8 mouse cellular contexts compared by ENCODE assay signal in genomic region chr16:17561128-17561750, GRCm38 (mm10). TPM values are rescaled to one million over a fixed set of nuclear protein-coding genes. Genes with fewer than 3 reads are reported as not detected.
DNase-seq lines count a peak whose midpoint lies in the region; ATAC-seq and TF ChIP-seq lines count a peak whose summit lies in the region.

Gene Lrrc74b, minus strand, starts transcription at chr16:17561247.

- peak within 1 kb of the TSS; percentile 18; the same call in 1 of the 2 replicates for H3K9ac ChIP-seq in forebrain, postnatal 0 days
- peak within 1 kb of the TSS; percentile 56; the same call in 1 of the 2 replicates for H3K9ac ChIP-seq in limb, embryonic 13.5 days
- no peak within 1 kb of the TSS for H3K9ac ChIP-seq in midbrain, embryonic 15.5 days

- under 1% methylated on average over 22 of the region's 22 CpGs for WGBS in forebrain, postnatal 0 days
- under 1% methylated on average over 22 of the region's 22 CpGs for WGBS in hindbrain, embryonic 10.5 days
- 3% methylated on average over 22 of the region's 22 CpGs for WGBS in limb, embryonic 13.5 days
- under 1% methylated on average over 22 of the region's 22 CpGs for WGBS in midbrain, embryonic 15.5 days

- DNase-seq in urinary bladder, postnatal 14 days (ENCODE audit: low spot score) = peak; percentile 64
- DNase-seq in urinary bladder, postnatal 10 days (ENCODE audit: low spot score) = no peak
- peak; percentile 53 for DNase-seq in forebrain, postnatal 0 days
- peak; percentile 85 for DNase-seq in hindbrain, embryonic 10.5 days (ENCODE audit: low spot score)

- 0 out of 2 replicates have a peak, but pooled peaks cover 5% of the 10 kb centered on the region for H3K4me1 ChIP-seq in forebrain, postnatal 0 days (ENCODE audit: insufficient read depth)
- H3K4me1 ChIP-seq in hindbrain, embryonic 10.5 days (replicated peaks) = peaks cover 51% of the 10 kb centered on the region
- peaks cover 38% of the 10 kb centered on the region for H3K4me1 ChIP-seq in limb, embryonic 13.5 days
- H3K4me1 ChIP-seq in midbrain, embryonic 15.5 days = peaks cover 29% of the 10 kb centered on the region

- H3K4me2 ChIP-seq in forebrain, postnatal 0 days (ENCODE audit: low read depth) = peak within 1 kb of the TSS; percentile 39
- H3K4me2 ChIP-seq in limb, embryonic 13.5 days (replicated peaks) = peak within 1 kb of the TSS; percentile 63
- peak within 1 kb of the TSS; percentile 41 for H3K4me2 ChIP-seq in midbrain, embryonic 15.5 days

- peak within 1 kb of the TSS; percentile 67 for H3K27ac ChIP-seq in forebrain, postnatal 0 days (ENCODE audit: low read depth, low read length)
- H3K27ac ChIP-seq in hindbrain, embryonic 10.5 days = peak within 1 kb of the TSS; percentile 73
- H3K27ac ChIP-seq in limb, embryonic 13.5 days = no peak within 1 kb of the TSS
- peak within 1 kb of the TSS; percentile 36; the same call in 1 of the 2 replicates for H3K27ac ChIP-seq in midbrain, embryonic 15.5 days

- TF ChIP-seq CTCF in forebrain, postnatal 0 days (IDR thresholded peaks at IDR 0.05; ENCODE audit: low read depth) = no peak

- no peaks in the 10 kb centered on the region for H3K9me3 ChIP-seq in forebrain, postnatal 0 days (ENCODE audit: low read length)
- H3K9me3 ChIP-seq in hindbrain, embryonic 10.5 days = no peaks in the 10 kb centered on the region
- H3K9me3 ChIP-seq in limb, embryonic 13.5 days = no peaks in the 10 kb centered on the region
- no peaks in the 10 kb centered on the region for H3K9me3 ChIP-seq in midbrain, embryonic 15.5 days

- H3K27me3 ChIP-seq in forebrain, postnatal 0 days (ENCODE audit: insufficient read depth, low read length) = peaks cover 5% of the 10 kb centered on the region; the same call in 1 of the 2 replicates
- H3K27me3 ChIP-seq in hindbrain, embryonic 10.5 days (ENCODE audit: insufficient read depth, poor library complexity, severe bottlenecking) = peaks cover 53% of the 10 kb centered on the region
- H3K27me3 ChIP-seq in limb, embryonic 13.5 days = peaks cover 33% of the 10 kb centered on the region
- peaks cover 16% of the 10 kb centered on the region for H3K27me3 ChIP-seq in midbrain, embryonic 15.5 days (replicated peaks)

- no peaks in the 10 kb centered on the region for H3K36me3 ChIP-seq in forebrain, postnatal 0 days (ENCODE audit: insufficient read depth)
- no peaks in the 10 kb centered on the region for H3K36me3 ChIP-seq in hindbrain, embryonic 10.5 days
- no peaks in the 10 kb centered on the region for H3K36me3 ChIP-seq in limb, embryonic 13.5 days
- H3K36me3 ChIP-seq in midbrain, embryonic 15.5 days (replicated peaks) = no peaks in the 10 kb centered on the region

- peak within 1 kb of the TSS; percentile 19 for H3K4me3 ChIP-seq in forebrain, postnatal 0 days (ENCODE audit: low read depth, low read length)
- H3K4me3 ChIP-seq in hindbrain, embryonic 10.5 days = peak within 1 kb of the TSS; percentile 48
- H3K4me3 ChIP-seq in limb, embryonic 13.5 days = peak within 1 kb of the TSS; percentile 32
- peak within 1 kb of the TSS; percentile 12; the same call in 1 of the 2 replicates for H3K4me3 ChIP-seq in midbrain, embryonic 15.5 days

- ATAC-seq in forebrain, postnatal 0 days = peak; percentile 78
- peak; percentile 70 for ATAC-seq in limb, embryonic 13.5 days (ENCODE audit: low FRiP score, low read depth)
- ATAC-seq in midbrain, embryonic 15.5 days (replicated peaks) = peak; percentile 73
- no peak for ATAC-seq in activated CD4-positive, CD25-positive, alpha-beta regulatory T cell, adult 4 months
- no peak for ATAC-seq in CD4-positive, CD25-positive, alpha-beta regulatory T cell, adult 4 months

RNA-seq across cellular contexts. Expression of gene Lrrc74b, which starts in this region (rescaled TPM):
- total RNA-seq in forebrain, postnatal 0 days (2014; rRNA removed) = 3.0 and 3.5 TPM in 2 replicates
- polyA plus RNA-seq in forebrain, postnatal 0 days (2015; fragmentation: Nextera tagmentation; extraction: Ambion mirVana) = 2.3 and 4.1 TPM in 2 replicates
- polyA plus RNA-seq in hindbrain, embryonic 10.5 days (2016; fragmentation: Nextera tagmentation; extraction: Ambion mirVana) = 0.55 and 1.1 TPM in 2 replicates
- polyA plus RNA-seq in limb, embryonic 13.5 days (2015; fragmentation: Nextera tagmentation; extraction: Ambion mirVana) = not detected in 2 replicates
- polyA plus RNA-seq in midbrain, embryonic 15.5 days (2015; fragmentation: Nextera tagmentation; extraction: Ambion mirVana) = 1.3 TPM in 2 replicates
- polyA plus RNA-seq in activated CD4-positive, CD25-positive, alpha-beta regulatory T cell, adult 4 months (2017; shearing (Covaris generic)) = not detected
- not detected for polyA plus RNA-seq in CD4-positive, CD25-positive, alpha-beta regulatory T cell, adult 4 months (2017; shearing (Covaris generic))

Comparison
In these comparisons a context has a peak if more than half of its experiments do, and no peak if none do; other contexts are left out.
1. Peak in ATAC-seq, H3K4me3 ChIP-seq, H3K9ac ChIP-seq and H3K4me2 ChIP-seq in limb, embryonic 13.5 days; RNA of the gene not detected or under 1 TPM.
2. ATAC-seq: peak in forebrain, postnatal 0 days (single experiment) and midbrain, embryonic 15.5 days (single experiment); none in activated CD4-positive, CD25-positive, alpha-beta regulatory T cell, adult 4 months (single experiment) and CD4-positive, CD25-positive, alpha-beta regulatory T cell, adult 4 months (single experiment).
3. Peak in every context shown above with its lines, with median percentiles within 50 percentile points of each other: H3K4me2 ChIP-seq and H3K4me3 ChIP-seq.